Comparison of ENCODE assay signal across 18 mouse cellular contexts in genomic region chr13:57848931-57849330, GRCm38 (mm10). TPM values are rescaled to one million over a fixed set of nuclear protein-coding genes. Genes with fewer than 3 reads are reported as not detected.
DNase-seq lines count a peak whose midpoint lies in the region; TF ChIP-seq lines count a peak whose summit lies in the region.
"Had no signal": no experiment of that assay in that cellular context is flagged by ENCODE, and none has a peak within 500 bp of the region (broad histone marks: within the 10 kb centered on the region; RNA-seq: fewer than 3 reads in every experiment).

No protein-coding gene starts in this region.

- no peak for TF ChIP-seq POLR2A in cerebellum, adult 2 months (IDR thresholded peaks at IDR 0.05; ENCODE audit: borderline replicate concordance, insufficient read depth, low read length)

- H3K4me1 ChIP-seq in cerebellum, adult 2 months (ENCODE audit: control insufficient read depth, insufficient read depth, low read length): peaks cover 25% of the 10 kb centered on the region; the same call in 1 of the 2 replicates
- H3K4me1 ChIP-seq: forebrain, embryonic 10.5 days; forebrain, embryonic 13.5 days; hindbrain, embryonic 10.5 days; intestine, embryonic 15.5 days had no signal

- 40% methylated on average over 1 of the region's 1 CpGs for WGBS in cerebellum, adult 2 months

- DNase-seq in cerebellum, adult 2 months: peak; percentile 37 to 76
- DNase-seq in cerebellum, adult 11-12 months: no peak
- peak; percentile 42 to 52 for DNase-seq in cerebellum, postnatal 25 days
- DNase-seq in cerebellum, postnatal 14 days: no peak
- peak; percentile 16 to 32 for DNase-seq in cerebellum, postnatal 36 days
- no peak for DNase-seq in urinary bladder, postnatal 4 days (ENCODE audit: low spot score in 2 of 2)
- DNase-seq: adrenal gland, adult 2 months; adrenal gland, postnatal 14 days; gastrocnemius, postnatal 10 days; gastrocnemius, postnatal 36 days; kidney, adult 11 months; kidney, adult 8-10 months had no signal

- H3K27me3 ChIP-seq in cerebellum, adult 2 months (ENCODE audit: control insufficient read depth, insufficient read depth, low read length): no peaks in the 10 kb centered on the region
- H3K27me3 ChIP-seq: forebrain, embryonic 13.5 days; hindbrain, embryonic 13.5 days; intestine, embryonic 15.5 days had no signal

- no peak for TF ChIP-seq CTCF in cerebellum, adult 2 months (IDR thresholded peaks at IDR 0.05; ENCODE audit: borderline replicate concordance, insufficient read depth, low read depth, low read length)

- H3K4me3 ChIP-seq in cerebellum, adult 2 months (replicated peaks; ENCODE audit: insufficient read depth, low read depth, low read length): no peak overlapping the region
- H3K4me3 ChIP-seq: forebrain, embryonic 10.5 days; forebrain, embryonic 13.5 days; hindbrain, embryonic 10.5 days; hindbrain, embryonic 13.5 days; intestine, embryonic 15.5 days had no signal

- no peak overlapping the region for H3K27ac ChIP-seq in cerebellum, adult 2 months (ENCODE audit: insufficient read depth, low read length)
- H3K27ac ChIP-seq: forebrain, embryonic 10.5 days; forebrain, embryonic 13.5 days; hindbrain, embryonic 10.5 days; hindbrain, embryonic 13.5 days; intestine, embryonic 15.5 days had no signal

RNA-seq across cellular contexts. Expression of gene Spock1, which starts 59.2 kb away (rescaled TPM):
- 144 and 147 TPM in 2 replicates for polyA plus RNA-seq in cerebellum, adult 2 months (2012; rRNA removed)
- polyA plus RNA-seq: CD4-positive, CD25-positive, alpha-beta regulatory T cell, adult 4 months had no signal

Comparison
In these comparisons a context has a peak if more than half of its experiments do, and no peak if none do; other contexts are left out.
1. DNase-seq: peak in cerebellum, adult 2 months (2 of 2), cerebellum, postnatal 25 days (2 of 2) and cerebellum, postnatal 36 days (2 of 2); none in cerebellum, adult 11-12 months (single experiment), cerebellum, postnatal 14 days (0 of 2) and urinary bladder, postnatal 4 days (0 of 2).